Mouse (Mus musculus) erythroblast, embryonic 14.5 days (primary cell): ENCODE measurements at regions not wholly inside any gene's neighbourhood (a gene's known extent, or its start where the extent isn't known, plus 50 kb on each side); places are given as distances from the start of the nearest gene placed in this dataset.

Source experiments
- H3K27me3 ChIP-seq: 2 replicates; pipeline ENCODE4 v1.6.1; 2012; ENCODE audit warnings: inconsistent platforms; ENCODE audit not compliant: control insufficient read depth
- H3K36me3 ChIP-seq: 2 replicates; pipeline ENCODE4 v1.6.1; 2012; ENCODE audit warnings: mild to moderate bottlenecking, inconsistent platforms; ENCODE audit not compliant: control insufficient read depth
- H3K4me1 ChIP-seq: 2 replicates; pipeline ENCODE4 v1.6.1; 2012; ENCODE audit warnings: inconsistent platforms; ENCODE audit not compliant: control insufficient read depth
- H3K4me3 ChIP-seq: replicated peaks from 2 replicates; pipeline ENCODE3; 2012; ENCODE audit warnings: moderate library complexity, mild to moderate bottlenecking, inconsistent platforms
- H3K9me3 ChIP-seq: 2 replicates; pipeline ENCODE4 v1.6.1; 2012; ENCODE audit warnings: low read length, inconsistent platforms, mixed read lengths; ENCODE audit not compliant: control insufficient read depth
- GATA1 ChIP-seq: IDR thresholded peaks from 2 replicates; pipeline ENCODE4 v1.6.1; 2012; ENCODE audit warnings: low read length, inconsistent platforms, mixed read lengths
- TAL1 ChIP-seq: IDR thresholded peaks from 3 replicates; pipeline ENCODE4 v1.6.1; 2012; ENCODE audit warnings: low read length, inconsistent platforms, mixed read lengths

DNA sequence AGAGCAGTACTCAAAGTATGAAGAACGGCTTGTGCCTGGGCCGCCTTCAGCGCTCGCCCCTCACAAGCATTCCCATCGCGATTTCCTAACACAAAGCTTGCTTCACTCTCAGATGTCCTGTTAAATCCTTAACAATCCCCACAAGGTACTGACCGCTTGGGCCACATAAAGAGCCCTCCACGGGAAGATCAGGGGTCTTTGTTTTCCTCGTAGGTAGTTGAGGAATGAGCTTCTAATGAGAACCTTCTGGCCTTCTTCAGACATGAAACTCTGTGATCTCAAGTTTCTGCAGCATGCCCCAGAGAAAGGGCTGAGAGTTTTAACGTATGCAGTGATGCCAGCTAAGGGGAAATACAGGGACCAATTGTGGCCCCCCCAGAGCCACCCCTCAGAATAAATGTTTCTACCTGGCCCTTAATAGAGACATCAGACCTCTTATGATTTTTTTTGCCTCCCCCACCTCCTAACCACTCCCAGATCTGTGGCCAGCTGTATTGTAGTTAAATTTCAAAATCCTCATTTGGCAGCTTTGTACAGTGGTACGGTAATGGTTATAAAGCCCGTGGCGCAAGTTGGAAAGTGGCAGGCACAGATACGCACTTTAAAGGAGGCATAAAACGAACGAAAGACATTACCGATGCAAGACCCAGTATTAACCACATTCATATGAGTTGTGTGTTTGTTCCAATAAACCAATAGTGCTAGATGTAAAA lies 618.6 kb downstream of the Epha4 start:
- H3K27me3 ChIP-seq = no peaks in the 10 kb centered on the region
- no peaks in the 10 kb centered on the region for H3K36me3 ChIP-seq
- H3K4me3 ChIP-seq = no peak overlapping the region
- TF ChIP-seq GATA1 = no peak
- no peak for TF ChIP-seq TAL1
- no peaks in the 10 kb centered on the region for H3K9me3 ChIP-seq
- no peaks in the 10 kb centered on the region for H3K4me1 ChIP-seq

DNA sequence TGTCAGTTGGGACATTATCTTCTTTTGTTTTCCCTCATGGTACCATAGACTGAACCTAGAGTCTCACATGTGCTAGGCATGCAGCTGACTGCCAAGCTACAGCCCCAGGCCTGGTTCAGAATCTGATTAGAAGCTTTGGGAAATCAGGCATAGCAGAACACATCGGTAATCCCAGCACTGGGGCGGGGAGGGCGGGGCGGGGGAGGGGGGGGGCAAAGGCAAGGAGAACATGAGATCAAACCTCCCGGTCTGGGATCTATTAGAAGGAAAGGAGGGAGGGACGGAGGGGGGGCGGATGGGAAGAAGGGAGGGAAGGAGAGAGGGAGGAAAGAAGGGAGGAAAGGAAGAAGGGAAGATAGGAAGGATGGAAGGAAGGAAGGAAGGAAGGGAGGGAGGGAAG lies 617.5 kb downstream of the Epha4 start:
- Histone ChIP-seq H3K27me3 (no peaks in the 10 kb centered on the region), H3K9me3 (no peaks in the 10 kb centered on the region), H3K36me3 (no peaks in the 10 kb centered on the region), H3K4me1 (no peaks in the 10 kb centered on the region), H3K4me3 (no peak overlapping the region)
- no peak for TF ChIP-seq GATA1
- no peak for TF ChIP-seq TAL1

DNA sequence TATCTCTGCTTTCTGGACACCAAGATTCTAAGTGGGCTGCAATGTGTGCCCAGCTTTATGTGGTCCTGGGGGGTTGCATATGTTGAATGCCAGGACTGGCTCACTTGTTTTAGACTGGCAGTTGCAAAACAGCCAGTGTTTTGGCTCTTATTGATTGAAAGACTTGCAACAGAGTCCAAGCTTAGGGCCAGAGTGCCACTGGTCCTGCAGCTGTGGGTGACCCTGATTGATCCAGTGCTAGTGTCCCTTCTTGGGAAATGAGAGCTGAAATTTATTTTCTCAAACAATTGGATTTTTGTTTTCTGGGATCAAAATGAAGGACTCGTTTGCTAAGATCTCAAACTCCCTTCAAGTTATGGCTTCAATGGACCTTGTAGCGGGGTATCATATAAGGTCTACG lies 603.4 kb downstream of the Epha4 start:
- Histone ChIP-seq H3K27me3 (no peaks in the 10 kb centered on the region), H3K4me1 (no peaks in the 10 kb centered on the region), H3K36me3 (no peaks in the 10 kb centered on the region), H3K4me3 (no peak overlapping the region), H3K9me3 (no peaks in the 10 kb centered on the region)
- TF ChIP-seq GATA1 (no peak), TAL1 (no peak)

DNA sequence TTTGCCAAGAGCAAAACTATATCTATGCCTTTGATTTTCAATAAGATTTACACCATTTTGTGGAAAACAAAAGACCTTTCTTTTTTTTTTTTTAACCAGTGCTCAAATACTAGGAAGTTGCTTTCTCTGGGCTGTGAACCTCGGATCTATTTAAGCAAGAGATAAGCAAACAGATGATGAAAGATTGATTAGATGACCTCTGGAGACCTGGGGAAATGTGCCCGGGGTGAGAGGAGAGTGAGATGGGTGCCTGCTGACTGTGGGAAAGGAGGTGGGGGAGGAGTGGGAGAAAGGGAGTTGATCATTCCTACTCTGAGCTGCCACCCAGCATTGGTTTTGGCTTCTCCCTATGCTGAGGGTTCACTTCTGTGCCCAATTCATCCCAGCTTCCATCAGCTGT lies 595.3 kb downstream of the Epha4 start:
- Histone ChIP-seq H3K27me3 (no peaks in the 10 kb centered on the region), H3K36me3 (no peaks in the 10 kb centered on the region), H3K4me3 (no peak overlapping the region), H3K9me3 (no peaks in the 10 kb centered on the region), H3K4me1 (no peaks in the 10 kb centered on the region)
- TF ChIP-seq TAL1 (no peak), GATA1 (no peak)

DNA sequence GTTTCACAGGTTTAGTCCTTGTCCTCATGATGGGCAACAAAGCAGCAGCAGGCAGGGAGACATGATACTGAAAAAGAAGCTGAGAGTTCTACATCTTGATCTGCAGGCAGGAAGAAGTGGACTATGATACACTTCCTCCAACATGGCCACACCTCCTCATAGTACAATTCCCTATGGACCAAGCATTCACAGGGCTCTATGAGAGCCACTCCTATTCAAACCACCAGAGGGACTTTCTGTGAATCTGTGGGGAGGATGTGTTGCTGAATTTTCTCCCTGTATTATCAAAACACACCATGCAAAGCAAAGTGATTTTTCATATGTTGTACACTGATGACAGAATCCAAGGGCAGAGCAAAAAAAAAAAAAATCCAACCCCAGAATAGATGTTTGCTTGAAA lies 594.3 kb downstream of the Epha4 start:
- Histone ChIP-seq H3K4me3 (no peak overlapping the region), H3K4me1 (no peaks in the 10 kb centered on the region), H3K27me3 (no peaks in the 10 kb centered on the region), H3K36me3 (no peaks in the 10 kb centered on the region), H3K9me3 (no peaks in the 10 kb centered on the region)
- TF ChIP-seq GATA1 (no peak), TAL1 (no peak)

DNA sequence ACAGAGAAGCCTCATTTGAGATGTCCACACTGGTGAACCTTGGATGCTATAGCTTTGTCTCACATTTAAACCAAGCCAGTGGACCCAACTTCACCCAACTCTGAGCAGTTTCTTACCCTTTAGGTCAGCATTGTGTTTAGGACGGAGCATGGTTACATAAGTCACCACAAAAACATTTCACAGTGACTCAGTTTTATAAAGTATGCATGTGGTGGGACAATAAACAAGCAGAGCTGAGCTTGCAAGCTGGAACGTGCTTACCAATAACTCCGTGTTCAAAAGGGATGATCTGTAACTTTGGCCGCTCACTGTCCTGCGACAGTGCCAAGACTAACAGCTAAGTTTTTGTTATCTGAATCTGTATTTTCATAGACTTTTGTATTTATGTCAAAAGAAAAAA lies 587.8 kb downstream of the Epha4 start:
- H3K4me3 ChIP-seq = no peak overlapping the region
- H3K27me3 ChIP-seq = no peaks in the 10 kb centered on the region
- H3K4me1 ChIP-seq = no peaks in the 10 kb centered on the region
- no peaks in the 10 kb centered on the region for H3K36me3 ChIP-seq
- no peaks in the 10 kb centered on the region for H3K9me3 ChIP-seq
- TF ChIP-seq GATA1 (no peak), TAL1 (no peak)

DNA sequence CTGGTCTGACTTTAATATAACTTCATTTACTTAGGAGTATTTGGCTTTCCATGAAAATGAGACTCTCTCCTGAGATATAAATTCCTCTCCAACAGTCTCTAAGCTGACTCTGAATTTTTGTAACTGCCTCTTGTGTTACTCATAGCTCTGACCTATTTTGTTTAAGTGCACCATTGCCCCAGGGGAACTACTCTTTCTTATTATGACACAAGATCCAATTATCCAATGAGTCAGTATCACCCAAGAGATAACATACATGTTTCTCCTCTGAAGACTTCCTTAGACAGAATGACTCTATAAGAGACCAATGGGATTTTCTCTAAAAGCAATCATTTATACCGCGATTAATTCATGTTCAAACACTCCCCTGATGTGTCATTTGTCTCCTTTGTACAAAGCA lies 586.9 kb downstream of the Epha4 start:
- Histone ChIP-seq H3K4me3 (no peak overlapping the region), H3K36me3 (no peaks in the 10 kb centered on the region), H3K27me3 (no peaks in the 10 kb centered on the region), H3K4me1 (no peaks in the 10 kb centered on the region), H3K9me3 (no peaks in the 10 kb centered on the region)
- TF ChIP-seq TAL1 (no peak), GATA1 (no peak)

DNA sequence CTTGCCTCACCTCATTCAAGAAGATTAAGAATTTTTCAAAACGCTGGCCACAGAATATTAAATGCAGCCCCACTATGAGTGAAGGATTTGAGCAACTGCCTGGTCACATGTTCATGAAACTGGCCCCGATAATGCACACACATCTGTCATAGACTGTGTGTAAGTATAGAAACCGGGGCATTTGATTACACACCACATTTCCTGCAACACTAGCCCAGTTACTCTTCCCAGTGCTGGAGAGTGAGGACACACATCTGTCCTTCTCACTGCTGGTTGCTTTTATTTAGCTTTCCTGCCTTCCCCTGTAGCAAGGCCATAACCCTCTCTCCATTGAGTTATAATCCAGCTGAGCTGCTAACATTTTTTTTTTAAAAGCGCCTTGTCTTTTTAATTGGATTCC lies 581.4 kb downstream of the Epha4 start:
- no peaks in the 10 kb centered on the region for H3K4me1 ChIP-seq
- no peaks in the 10 kb centered on the region for H3K36me3 ChIP-seq
- no peaks in the 10 kb centered on the region for H3K27me3 ChIP-seq
- no peak overlapping the region for H3K4me3 ChIP-seq
- no peaks in the 10 kb centered on the region for H3K9me3 ChIP-seq
- TF ChIP-seq GATA1 (no peak), TAL1 (no peak)

DNA sequence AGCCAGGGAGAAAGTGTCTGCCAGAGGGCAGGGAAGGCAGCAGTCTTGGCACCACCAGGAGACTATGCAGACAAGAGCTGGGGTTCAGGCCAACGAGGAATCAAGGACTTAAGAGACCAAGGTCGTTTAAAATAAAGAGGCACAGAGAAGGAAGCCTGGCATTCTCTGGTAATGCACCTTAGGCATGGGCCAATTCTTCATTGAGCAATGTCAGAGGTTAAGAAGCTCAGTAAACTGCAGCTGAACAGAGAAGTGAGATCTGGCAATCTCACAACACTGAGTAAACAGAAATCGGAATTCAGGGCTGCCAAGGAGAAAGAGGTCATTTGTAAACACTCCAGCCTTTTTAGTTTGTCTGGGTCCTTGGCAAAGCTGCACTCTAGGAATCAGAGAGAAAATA lies 572.2 kb downstream of the Epha4 start:
- Histone ChIP-seq H3K27me3 (no peaks in the 10 kb centered on the region), H3K4me1 (no peaks in the 10 kb centered on the region), H3K36me3 (no peaks in the 10 kb centered on the region), H3K9me3 (no peaks in the 10 kb centered on the region), H3K4me3 (no peak overlapping the region)
- TF ChIP-seq TAL1 (no peak), GATA1 (no peak)

DNA sequence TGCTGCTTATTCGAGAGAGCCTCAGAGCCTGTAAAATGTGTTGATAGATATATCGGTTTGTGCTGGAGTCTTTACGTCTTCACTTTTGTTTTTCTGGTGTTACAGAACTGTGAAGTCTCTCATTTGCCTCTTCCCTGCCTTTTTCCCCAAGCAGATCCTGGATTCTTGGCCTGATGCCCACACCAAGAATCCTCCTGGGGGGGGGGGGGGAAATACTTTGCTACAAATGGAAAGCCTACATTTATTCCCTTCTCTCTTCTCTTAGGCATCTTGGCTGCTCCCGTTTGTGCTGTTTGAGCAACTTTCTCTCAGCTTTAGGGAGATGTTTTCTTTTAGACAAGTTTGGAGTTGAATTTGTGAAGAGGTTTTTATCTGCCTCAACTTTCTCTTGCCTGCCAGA lies 570.8 kb downstream of the Epha4 start:
- H3K9me3 ChIP-seq = no peaks in the 10 kb centered on the region
- H3K27me3 ChIP-seq = no peaks in the 10 kb centered on the region
- TF ChIP-seq GATA1 (no peak), TAL1 (no peak)
- H3K4me1 ChIP-seq = no peaks in the 10 kb centered on the region
- H3K36me3 ChIP-seq = no peaks in the 10 kb centered on the region
- H3K4me3 ChIP-seq = no peak overlapping the region
